Mouse (Mus musculus) liver, embryonic 14.5 days (tissue): ENCODE data around the gene Bpifb5.

ENCODE experiments used
- CTCF ChIP-seq: IDR thresholded peaks from 2 replicates; pipeline ENCODE4 v1.5.1; 2016; ENCODE audit warnings: antibody characterized with exemption, low read depth, control low read depth
- EP300 ChIP-seq: IDR thresholded peaks from 2 replicates; pipeline ENCODE4 v1.6.1; 2016; ENCODE audit warnings: antibody characterized with exemption, low read depth

DNA sequence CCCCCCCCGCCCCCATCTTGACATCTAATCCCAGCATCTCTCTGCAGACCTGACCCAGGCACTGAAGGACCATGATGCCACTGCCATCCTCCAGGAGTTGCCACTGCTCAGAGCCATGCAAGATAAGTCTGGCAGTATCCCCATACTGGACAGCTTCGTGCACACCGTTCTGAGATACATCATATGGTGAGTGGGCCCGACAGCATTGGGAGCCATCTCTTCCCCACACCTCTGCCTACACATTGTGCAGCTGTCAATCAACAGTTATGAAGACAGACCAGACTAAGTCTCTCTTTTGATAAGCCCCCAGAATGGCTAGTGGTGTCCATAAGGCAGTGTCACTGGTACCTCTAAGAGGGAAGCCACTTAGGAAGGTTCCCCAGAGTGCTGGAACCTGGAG is 18.9 kb upstream of the Bpifb5 start:
- TF ChIP-seq CTCF (no peak), EP300 (no peak)
